Mouse (Mus musculus) lung, adult 2 months (tissue): ENCODE results near the gene Myh6.

Source experiments
- CTCF ChIP-seq: fragments of 200-500 bp; IDR thresholded peaks from 2 replicates; pipeline ENCODE4 v1.5.1; 2011; ENCODE audit warnings: mild to moderate bottlenecking, low read length, control low read depth; ENCODE audit not compliant: insufficient read depth
- POLR2A ChIP-seq: fragments of 200-500 bp; IDR thresholded peaks from 2 replicates; pipeline ENCODE4 v1.6.1; 2011; ENCODE audit warnings: low read depth, mild to moderate bottlenecking, control low read depth, low read length, borderline replicate concordance; ENCODE audit errors: extremely low read depth

DNA sequence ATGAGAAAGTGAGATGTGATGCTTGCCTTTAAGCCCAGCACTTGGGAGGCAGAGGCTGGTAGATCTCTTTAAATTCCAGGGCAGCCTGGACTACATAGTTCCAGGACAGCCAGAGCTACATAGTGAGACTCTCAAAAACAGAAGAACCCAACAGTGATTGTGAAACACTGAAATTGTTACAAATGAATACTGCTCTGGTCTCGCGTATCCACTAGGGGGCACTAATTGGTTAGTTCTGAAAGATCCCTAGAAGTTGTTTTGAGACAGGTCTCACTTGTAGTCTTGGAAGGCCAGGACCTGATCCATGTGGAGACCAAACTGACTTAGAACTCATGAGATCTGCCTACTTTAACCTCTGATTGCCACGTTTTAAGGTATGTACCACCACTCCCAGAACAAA, 66.3 kb downstream of the Myh6 start:
- TF ChIP-seq CTCF (peak; percentile 32; the same call in 1 of the 2 replicates), POLR2A (no peak)
